Mouse (Mus musculus) spleen, adult 2 months (tissue): ENCODE results near the gene Ddr1. TPM values are rescaled to one million over a fixed set of nuclear protein-coding genes. Genes with fewer than 3 reads are reported as not detected.
A peak's percentile ranks its signal among the peaks of the same experiment; 100 is the strongest.

ENCODE experiments used
- DNase-seq, 2 experiments: peaks; one replicate each; pipeline versions ENCODE4 v3.0.0 to v3.0.0-alpha.2; 2012 to 2021; ENCODE audit warnings: low spot score in 2 of 2, low read depth in 1 of 2
- H3K27ac ChIP-seq: fragments of 200-500 bp; 2 replicates; pipeline ENCODE4 v1.5.1; 2012; ENCODE audit warnings: low read length, inconsistent platforms; ENCODE audit not compliant: insufficient read depth
- H3K27me3 ChIP-seq: fragments of 200-500 bp; 2 replicates; pipeline ENCODE4 v1.6.1; 2012; ENCODE audit warnings: mild to moderate bottlenecking, moderate library complexity, low read length, inconsistent platforms; ENCODE audit not compliant: control insufficient read depth, insufficient read depth
- H3K36me3 ChIP-seq: fragments of 200-500 bp; 2 replicates; pipeline ENCODE4 v1.6.1; 2012; ENCODE audit warnings: mild to moderate bottlenecking, low read length, inconsistent platforms; ENCODE audit not compliant: control insufficient read depth, insufficient read depth
- H3K4me1 ChIP-seq: fragments of 200-500 bp; 2 replicates; pipeline ENCODE4 v1.6.1; 2011; ENCODE audit warnings: inconsistent platforms; ENCODE audit not compliant: control insufficient read depth, insufficient read depth, insufficient read length
- H3K4me3 ChIP-seq: fragments of 200-500 bp; 2 replicates; pipeline ENCODE4 v1.5.1; 2011; ENCODE audit warnings: mild to moderate bottlenecking, inconsistent platforms; ENCODE audit not compliant: insufficient read depth, insufficient read length; ENCODE audit errors: extremely low read depth
- CTCF ChIP-seq: fragments of 200-500 bp; IDR thresholded peaks from 2 replicates; pipeline ENCODE4 v1.5.1; 2011; ENCODE audit warnings: mild to moderate bottlenecking, inconsistent platforms; ENCODE audit not compliant: insufficient read depth, insufficient read length, insufficient replicate concordance; ENCODE audit errors: extremely low read depth
- POLR2A ChIP-seq: fragments of 200-500 bp; IDR thresholded peaks from 2 replicates; pipeline ENCODE4 v1.6.1; 2011; ENCODE audit warnings: low read depth, low read length, inconsistent platforms
- WGBS: fragments of 180-500 bp; shearing (Covaris S2); methylation state at CpG from one replicate; pipeline ENCODE4 v1.1.7; 2018; 5-methylcytosine and 5-hydroxymethylcytosine counted together
- polyA plus RNA-seq: library from polyadenylated mRNA; depleted of rRNA; stranded (reverse); fragments of >200 nt; gene quantifications from 2 replicates; pipeline ENCODE4 v1.2.3, GENCODE M21; 2012

Gene Ddr1
- polyA plus RNA-seq, 1 experiment = 27.0 TPM

DNA sequence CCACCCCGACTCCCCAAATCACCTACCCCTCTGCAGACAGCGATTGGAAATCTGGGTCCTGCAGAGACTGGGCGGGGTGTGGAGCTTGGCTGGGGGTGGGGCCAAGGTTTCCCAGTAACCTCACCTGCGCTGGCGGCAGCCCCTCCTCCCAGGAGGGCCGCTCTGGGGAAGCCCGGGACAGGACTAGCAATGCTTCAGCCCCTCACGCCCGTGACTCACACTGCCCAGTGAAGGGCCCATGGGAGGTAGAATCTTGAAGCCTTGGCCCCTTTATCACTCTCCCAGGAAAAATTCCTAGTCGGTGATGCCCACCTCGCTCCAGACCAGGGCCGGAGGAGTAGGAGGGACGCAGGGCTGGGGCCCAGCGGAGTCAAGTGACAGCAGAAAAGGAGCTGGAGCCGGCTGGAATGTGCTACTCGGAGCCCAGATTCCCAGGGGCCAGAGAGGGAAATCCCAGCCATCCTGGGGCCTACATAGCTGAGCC lies 2.4 kb downstream of the Ddr1 start:
- H3K4me3 ChIP-seq = peak overlapping the region; percentile 33; the same call in 1 of the 2 replicates
- DNase-seq = no peak
- TF ChIP-seq POLR2A (no peak), CTCF (no peak)
- no peaks in the 10 kb centered on the region for H3K36me3 ChIP-seq
- 36% methylated on average over 16 of the region's 16 CpGs for WGBS
- H3K27ac ChIP-seq = no peak overlapping the region
- peaks cover 10% of the 10 kb centered on the region; the same call in 1 of the 2 replicates for H3K4me1 ChIP-seq
- H3K27me3 ChIP-seq = peaks cover 22% of the 10 kb centered on the region

DNA sequence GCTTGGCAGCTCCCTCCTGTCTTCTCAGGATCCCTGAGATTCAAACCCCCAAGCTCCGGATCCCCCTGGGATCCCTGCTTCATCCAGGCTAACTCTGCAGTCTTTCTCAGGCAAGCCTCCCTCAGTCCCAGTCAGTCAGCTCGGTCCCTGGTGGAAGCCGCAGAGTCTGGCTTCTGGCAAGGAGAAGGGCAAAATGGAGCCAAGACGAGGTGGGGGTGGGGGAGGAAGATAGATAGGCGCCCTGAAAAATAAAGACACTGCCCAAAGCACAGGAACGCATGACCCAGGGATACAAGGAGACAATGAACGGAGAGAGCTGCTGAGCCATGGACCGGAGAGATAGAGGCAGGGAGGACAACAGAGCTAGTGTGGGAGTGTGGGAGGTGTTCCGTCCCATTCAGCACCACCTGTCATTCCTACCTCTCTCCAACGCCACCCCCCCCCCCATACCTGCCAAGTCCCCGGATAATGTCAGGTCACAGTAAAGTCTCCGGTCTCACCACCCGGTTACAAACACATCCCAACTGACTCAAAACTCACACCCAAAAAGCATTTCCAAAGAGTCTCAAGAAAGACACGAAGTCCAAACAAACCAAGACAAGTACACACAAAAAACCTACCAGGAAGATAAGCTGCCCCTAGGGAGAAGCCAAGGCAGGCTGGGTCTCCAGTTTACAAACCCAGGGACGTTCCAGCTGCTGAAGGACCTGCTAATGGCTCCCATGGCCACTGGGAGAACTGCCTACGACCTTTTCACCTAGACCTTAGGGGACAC lies 3.0 kb downstream of the Ddr1 start:
- no peak for DNase-seq
- Histone ChIP-seq H3K27me3 (peaks cover 22% of the 10 kb centered on the region), H3K4me3 (peak overlapping the region; percentile 47; the same call in 1 of the 2 replicates), H3K36me3 (no peaks in the 10 kb centered on the region), H3K4me1 (peaks cover 10% of the 10 kb centered on the region; the same call in 1 of the 2 replicates), H3K27ac (peak overlapping the region; percentile 54)
- 13% methylated on average over 16 of the region's 16 CpGs for WGBS
- TF ChIP-seq CTCF (no peak), POLR2A (no peak)

GRCm38 (mm10) chr17:35700371-35700961 lies 4.0 kb downstream of the Ddr1 start:
- WGBS = 2% methylated on average over 46 of the region's 66 CpGs
- peaks cover 10% of the 10 kb centered on the region; the same call in 1 of the 2 replicates for H3K4me1 ChIP-seq
- peaks cover 22% of the 10 kb centered on the region for H3K27me3 ChIP-seq
- no peaks in the 10 kb centered on the region for H3K36me3 ChIP-seq
- H3K27ac ChIP-seq = peak overlapping the region; percentile 54
- DNase-seq = peak in 1 of 2 experiments; percentile 25
- TF ChIP-seq POLR2A (no peak), CTCF (no peak)
- peak overlapping the region; percentile 53 for H3K4me3 ChIP-seq

DNA sequence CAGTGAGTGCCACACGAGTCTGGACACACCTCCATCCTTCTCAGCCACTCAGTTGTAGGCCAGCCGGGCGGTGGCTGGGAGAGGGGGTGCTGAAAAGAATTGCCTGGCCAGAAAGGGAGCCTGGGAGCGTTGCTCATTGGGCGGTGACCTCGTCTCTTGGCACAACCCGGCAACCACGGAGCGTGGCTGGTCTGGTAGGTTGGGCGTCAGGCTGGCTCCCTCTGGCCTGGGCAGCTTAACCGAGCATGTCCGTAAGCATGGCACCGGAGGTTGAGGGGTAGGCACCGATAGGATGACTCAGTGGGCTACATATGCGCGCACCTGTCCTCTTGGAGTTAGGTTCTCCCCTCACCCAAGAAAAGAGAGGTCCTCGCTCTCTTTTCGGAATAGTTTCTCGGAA lies 4.5 kb downstream of the Ddr1 start:
- DNase-seq = no peak
- Histone ChIP-seq H3K4me1 (peaks cover 10% of the 10 kb centered on the region; the same call in 1 of the 2 replicates), H3K27me3 (peaks cover 22% of the 10 kb centered on the region), H3K36me3 (no peaks in the 10 kb centered on the region), H3K27ac (peak overlapping the region; percentile 48), H3K4me3 (peak overlapping the region; percentile 53)
- WGBS = 10% methylated on average over 19 of the region's 19 CpGs
- TF ChIP-seq CTCF = no peak
- no peak for TF ChIP-seq POLR2A

DNA sequence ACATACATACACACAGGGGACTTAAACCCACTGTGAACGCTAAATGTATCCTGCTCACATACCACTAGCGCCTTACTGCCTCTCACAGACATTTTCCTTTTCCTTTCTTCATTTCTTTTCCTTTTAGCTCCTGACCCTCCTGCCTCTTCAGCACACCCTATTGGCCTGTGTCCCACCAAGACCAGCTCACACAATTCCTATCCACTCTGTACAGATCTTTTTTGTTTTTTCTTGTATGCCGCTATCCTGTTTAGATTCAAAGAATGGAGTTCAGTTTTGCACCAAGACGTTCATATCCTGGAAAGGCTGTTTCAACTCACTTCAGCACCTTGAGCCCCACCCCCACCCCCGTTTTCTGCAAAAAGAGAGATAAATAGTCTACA lies 5.9 kb downstream of the Ddr1 start:
- peaks cover 7% of the 10 kb centered on the region; the same call in 1 of the 2 replicates for H3K4me1 ChIP-seq
- TF ChIP-seq POLR2A (no peak), CTCF (no peak)
- no peak overlapping the region for H3K27ac ChIP-seq
- 53% methylated on average over 5 of the region's 5 CpGs for WGBS
- H3K27me3 ChIP-seq = peaks cover 20% of the 10 kb centered on the region
- no peak for DNase-seq
- H3K4me3 ChIP-seq = no peak overlapping the region
- H3K36me3 ChIP-seq = no peaks in the 10 kb centered on the region

DNA sequence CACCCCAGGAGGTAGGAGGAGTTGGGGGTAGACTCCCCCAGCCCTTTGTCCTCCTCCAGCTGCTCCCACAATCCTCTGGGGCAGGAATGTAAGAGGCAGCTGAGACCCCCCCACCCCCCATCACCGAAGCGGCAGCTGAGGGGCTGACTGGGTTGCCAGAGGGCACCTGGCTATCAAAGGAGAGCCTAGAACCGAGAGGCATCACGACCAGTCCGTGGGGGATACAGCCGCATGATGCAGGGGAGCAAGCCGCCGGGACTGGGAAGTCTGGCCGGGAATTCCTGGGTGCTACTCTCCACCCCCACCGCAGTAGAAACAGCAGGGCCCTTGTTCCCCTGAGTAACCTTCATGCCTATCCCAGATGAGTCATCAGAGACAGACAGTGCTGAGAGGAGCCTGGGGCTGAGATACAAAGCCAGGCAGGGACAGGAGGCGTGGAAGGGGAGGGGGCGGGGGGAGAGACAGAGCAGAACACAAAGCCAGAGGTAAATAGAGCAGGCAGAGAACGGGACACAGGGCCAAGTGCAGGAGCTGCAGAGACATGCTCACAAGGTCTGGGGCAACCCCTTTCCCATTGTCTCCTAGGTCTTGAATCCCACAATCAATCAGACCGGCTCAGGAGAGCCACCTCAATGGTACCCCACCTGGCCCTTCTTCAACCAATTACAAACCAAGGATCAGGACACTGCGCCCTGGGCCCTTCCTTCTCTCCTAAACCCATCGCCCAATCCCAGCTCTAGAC lies 6.5 kb downstream of the Ddr1 start:
- Histone ChIP-seq H3K4me1 (peaks cover 7% of the 10 kb centered on the region; the same call in 1 of the 2 replicates), H3K27ac (peak overlapping the region; percentile 28; the same call in 1 of the 2 replicates), H3K27me3 (peaks cover 20% of the 10 kb centered on the region), H3K4me3 (0 out of 2 replicates have a peak overlapping the region, but pooled peaks have one; percentile 2), H3K36me3 (no peaks in the 10 kb centered on the region)
- DNase-seq = no peak
- TF ChIP-seq CTCF (no peak), POLR2A (no peak)
- WGBS = 20% methylated on average over 16 of the region's 16 CpGs
